In the genomic region with DNA sequence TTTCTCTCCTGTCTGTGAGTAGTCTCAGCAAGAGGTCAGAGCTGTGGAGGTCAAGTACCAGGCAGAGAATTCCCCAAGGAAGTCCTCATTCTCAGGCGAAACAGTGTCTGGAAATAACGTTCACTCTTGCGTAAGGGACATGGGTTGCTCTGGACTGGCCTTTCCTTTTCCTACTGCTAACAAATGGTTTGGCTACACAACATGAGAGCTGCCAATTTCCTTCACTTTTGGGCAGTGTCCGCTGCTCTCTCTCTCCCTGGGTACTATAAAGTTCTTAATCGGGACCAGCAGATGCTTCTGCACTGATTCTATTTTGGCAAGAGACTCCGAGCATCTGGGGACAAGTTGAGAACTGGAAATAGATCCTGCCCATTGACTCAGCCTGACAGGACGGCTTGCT, we compare ENCODE assay signal across 9 mouse cellular contexts. TPM values are rescaled to one million over a fixed set of nuclear protein-coding genes. Genes with fewer than 3 reads are reported as not detected.
DNase-seq lines count a peak whose midpoint lies in the region; ATAC-seq and TF ChIP-seq lines count a peak whose summit lies in the region.
"Had no signal": no experiment of that assay in that cellular context is flagged by ENCODE, and none has a peak within 500 bp of the region (broad histone marks: within the 10 kb centered on the region; RNA-seq: fewer than 3 reads in every experiment).

No protein-coding gene starts in this region.

- H3K4me1 ChIP-seq in heart, postnatal 0 days (ENCODE audit: control insufficient read depth, insufficient read depth), result peaks cover 12% of the 10 kb centered on the region
- no peaks in the 10 kb centered on the region for H3K4me1 ChIP-seq in limb, embryonic 10.5 days

- no peak overlapping the region for H3K4me3 ChIP-seq in heart, postnatal 0 days (ENCODE audit: low read depth, low read length)
- H3K4me3 ChIP-seq in limb, embryonic 10.5 days, result no peak overlapping the region

- ATAC-seq in frontal cortex, adult (ENCODE audit: low TSS enrichment), result peak; percentile 44; the same call in 1 of the 2 replicates
- peak; percentile 42 for ATAC-seq in heart, postnatal 0 days (ENCODE audit: insufficient read depth, low read depth)
- no peak for ATAC-seq in erythroblast, adult 5-6 weeks (replicated peaks; ENCODE audit: low FRiP score, poor library complexity, severe bottlenecking)

- H3K27ac ChIP-seq in heart, postnatal 0 days (ENCODE audit: low read depth), result peak overlapping the region; percentile 36
- H3K27ac ChIP-seq in limb, embryonic 10.5 days, result no peak overlapping the region

- WGBS in heart, postnatal 0 days, result 29% methylated on average over 7 of the region's 7 CpGs
- WGBS in limb, embryonic 10.5 days, result 73% methylated on average over 7 of the region's 7 CpGs

- TF ChIP-seq EP300 in heart, postnatal 0 days (IDR thresholded peaks at IDR 0.05; ENCODE audit: low read depth), result no peak

- no peak overlapping the region for H3K9ac ChIP-seq in heart, postnatal 0 days (replicated peaks; ENCODE audit: low read depth, low read length)

- peak overlapping the region; percentile 5; the same call in 1 of the 2 replicates for H3K4me2 ChIP-seq in heart, postnatal 0 days (ENCODE audit: low read depth, low read length)

- no peak for DNase-seq in frontal cortex, adult 2 months (ENCODE audit: extremely low spot score in 1 of 2, low spot score in 1 of 2)
- peak; percentile 14 for DNase-seq in right cerebral cortex, adult 18-20 months
- no peak for DNase-seq in right cerebral cortex, postnatal 4 days
- no peak for DNase-seq in heart, postnatal 0 days (ENCODE audit: low spot score)
- DNase-seq in limb, embryonic 10.5 days (ENCODE audit: low spot score), result no peak
- DNase-seq in cerebellum, postnatal 4 days (ENCODE audit: low spot score in 2 of 2), result no peak
- DNase-seq: kidney, postnatal 10 days had no signal

- no peaks in the 10 kb centered on the region for H3K9me3 ChIP-seq in heart, postnatal 0 days (replicated peaks; ENCODE audit: control insufficient read depth, low read length)
- no peaks in the 10 kb centered on the region for H3K9me3 ChIP-seq in limb, embryonic 10.5 days (replicated peaks)

- no peak for TF ChIP-seq CTCF in heart, postnatal 0 days (IDR thresholded peaks at IDR 0.05; ENCODE audit: low read depth)

- no peaks in the 10 kb centered on the region for H3K36me3 ChIP-seq in heart, postnatal 0 days (replicated peaks; ENCODE audit: control insufficient read depth, insufficient read depth, low read length)
- H3K36me3 ChIP-seq in limb, embryonic 10.5 days, result no peaks in the 10 kb centered on the region

- H3K27me3 ChIP-seq in heart, postnatal 0 days (ENCODE audit: control insufficient read depth, insufficient read depth, low read length), result no peaks in the 10 kb centered on the region
- no peaks in the 10 kb centered on the region for H3K27me3 ChIP-seq in limb, embryonic 10.5 days (ENCODE audit: low read depth, poor library complexity, severe bottlenecking)

RNA-seq across cellular contexts. Expression of gene Fam69a, which starts 10.8 kb away (rescaled TPM):
- polyA plus RNA-seq in frontal cortex, adult 2 months (2012; rRNA removed), result 16.8 and 17.9 TPM in 2 replicates
- 1.9 and 5.7 TPM in 2 replicates for total RNA-seq in heart, postnatal 0 days (2014; rRNA removed; ENCODE audit: low replicate concordance)
- polyA plus RNA-seq in heart, postnatal 0 days (2015; fragmentation: Nextera tagmentation; extraction: Ambion mirVana), result 18.6 and 19.2 TPM in 2 replicates
- total RNA-seq in erythroblast, adult 5-6 weeks (2015; ENCODE audit: low replicate concordance), result 7.9 and 19.0 TPM in 2 replicates
- 3.6 and 7.2 TPM in 2 replicates for total RNA-seq in erythroblast, adult 5-6 weeks (2017; ENCODE audit: low replicate concordance)
- 10.8 and 15.8 TPM in 2 replicates for polyA plus RNA-seq in limb, embryonic 10.5 days (2016; fragmentation: Nextera tagmentation; extraction: Ambion mirVana)
